Mouse (Mus musculus) forebrain, embryonic 16.5 days (tissue): ENCODE results near the gene Uspl1. TPM values are rescaled to one million over a fixed set of nuclear protein-coding genes. Genes with fewer than 3 reads are reported as not detected.
"Not testable (repeated sequence)": the region's sequence is repeated elsewhere in the genome, so short reads cannot be mapped to it uniquely, and the experiment has no call there.

Experiments
- ATAC-seq: fragments of 200-750 bp; cut with Nextera tagmentation; 2 replicates; pipeline ENCODE4 v1.8.0; 2017; ENCODE audit warnings: mild to moderate bottlenecking, moderate library complexity
- H3K27ac ChIP-seq: fragments of 300-500 bp; sonication (generic); 2 replicates; pipeline ENCODE4 v1.5.1; 2014; ENCODE audit warnings: low read length, control low read depth
- H3K27me3 ChIP-seq: fragments of 300-500 bp; sonication (generic); replicated peaks from 2 replicates; pipeline ENCODE4 v1.6.1; 2014; ENCODE audit warnings: low read length; ENCODE audit not compliant: control insufficient read depth, insufficient read depth
- H3K36me3 ChIP-seq: fragments of 300-500 bp; sonication (generic); 2 replicates; pipeline ENCODE4 v1.6.1; 2014; ENCODE audit not compliant: control insufficient read depth, insufficient read depth
- H3K4me1 ChIP-seq: fragments of 300-500 bp; sonication (generic); replicated peaks from 2 replicates; pipeline ENCODE4 v1.6.1; 2014; ENCODE audit warnings: low read length; ENCODE audit not compliant: control insufficient read depth, insufficient read depth
- H3K4me2 ChIP-seq: fragments of 300-500 bp; sonication (generic); 2 replicates; pipeline ENCODE4 v1.6.1; 2014; ENCODE audit warnings: mild to moderate bottlenecking, low read length, control low read depth
- H3K4me3 ChIP-seq: fragments of 300-500 bp; sonication (generic); replicated peaks from 2 replicates; pipeline ENCODE4 v1.5.1; 2014; ENCODE audit warnings: mild to moderate bottlenecking, low read length, control low read depth
- H3K9ac ChIP-seq: fragments of 300-500 bp; sonication (generic); replicated peaks from 2 replicates; pipeline ENCODE4 v1.6.1; 2014; ENCODE audit warnings: low read depth, low read length, control low read depth
- H3K9me3 ChIP-seq: fragments of 300-500 bp; sonication (generic); 2 replicates; pipeline ENCODE4 v1.6.1; 2016; ENCODE audit warnings: low read length; ENCODE audit not compliant: control insufficient read depth
- WGBS: fragments of 180-500 bp; shearing (Covaris S2); extraction: QIAGEN DNeasy Blood & Tissue Kit; methylation state at CpG from one replicate; pipeline ENCODE4 v1.1.7; 2014; 5-methylcytosine and 5-hydroxymethylcytosine counted together
- polyA plus RNA-seq: library from polyadenylated mRNA; unstranded; fragments of >200 nt; fragmentation: Nextera tagmentation; extraction: Ambion mirVana; gene quantifications from 2 replicates; pipeline ENCODE4 v1.2.1, GENCODE M21; 2015

Gene Uspl1
- polyA plus RNA-seq, result 56.0 and 57.8 TPM in 2 replicates

GRCm38 (mm10) chr5:149184104-149184843 is at the start of gene Uspl1, which contains the start of gene Hmgb1:
Gene Uspl1, plus strand, starts transcription at chr5:149184350.
Gene Hmgb1, minus strand, starts transcription at chr5:149184489.
- ATAC-seq, result peak; percentile 98
- peak within 1 kb of the TSS; percentile 87 for H3K9ac ChIP-seq
- H3K4me3 ChIP-seq, result peak within 1 kb of the TSS; percentile 64
- no peaks in the 10 kb centered on the region for H3K27me3 ChIP-seq
- H3K4me2 ChIP-seq, result peak within 1 kb of the TSS; percentile 81
- H3K4me1 ChIP-seq, result peaks cover 17% of the 10 kb centered on the region
- peak within 1 kb of the TSS; percentile 97 for H3K27ac ChIP-seq
- H3K36me3 ChIP-seq, result peaks cover 4% of the 10 kb centered on the region; the same call in 1 of the 2 replicates
- WGBS, result under 1% methylated on average over 58 of the region's 59 CpGs
- H3K9me3 ChIP-seq, result no peaks in the 10 kb centered on the region

- no peaks in the 10 kb centered on the region for H3K27me3 ChIP-seq
- H3K36me3 ChIP-seq, result no peaks in the 10 kb centered on the region
- H3K4me2 ChIP-seq, result no peak overlapping the region
- WGBS, result 67% methylated on average over 10 of the region's 10 CpGs
- H3K4me1 ChIP-seq, result no peaks in the 10 kb centered on the region; the same call in 1 of the 2 replicates
- ATAC-seq, result no peak
- H3K9me3 ChIP-seq, result no peaks in the 10 kb centered on the region
- no peak overlapping the region; the same call in none of the 2 replicates for H3K27ac ChIP-seq
- H3K4me3 ChIP-seq, result no peak overlapping the region
- H3K9ac ChIP-seq, result no peak overlapping the region
Observed at GRCm38 (mm10) chr5:149134751-149135454, 49.2 kb upstream of the Uspl1 start.

- Histone ChIP-seq H3K4me2 (no peak overlapping the region), H3K9ac (no peak overlapping the region), H3K9me3 (no peaks in the 10 kb centered on the region), H3K27ac (no peak overlapping the region), H3K36me3 (no peaks in the 10 kb centered on the region), H3K4me3 (no peak overlapping the region), H3K27me3 (no peaks in the 10 kb centered on the region), H3K4me1 (no peaks in the 10 kb centered on the region; the same call in 1 of the 2 replicates)
- no peak for ATAC-seq
- WGBS, result 72% methylated on average over 10 of the region's 10 CpGs
Observed at GRCm38 (mm10) chr5:149135455-149136354, 48.4 kb upstream of the Uspl1 start.

GRCm38 (mm10) chr5:149136933-149137365 is 47.2 kb upstream of the Uspl1 start:
- Histone ChIP-seq H3K36me3 (no peaks in the 10 kb centered on the region), H3K4me3 (no peak overlapping the region), H3K4me1 (no peaks in the 10 kb centered on the region; the same call in 1 of the 2 replicates), H3K4me2 (no peak overlapping the region), H3K27me3 (no peaks in the 10 kb centered on the region), H3K9me3 (no peaks in the 10 kb centered on the region), H3K27ac (no peak overlapping the region), H3K9ac (no peak overlapping the region)
- no peak for ATAC-seq
- 80% methylated on average over 4 of the region's 4 CpGs for WGBS

GRCm38 (mm10) chr5:149137447-149137846 is 46.7 kb upstream of the Uspl1 start:
- Histone ChIP-seq H3K4me3 (no peak overlapping the region), H3K9me3 (no peaks in the 10 kb centered on the region), H3K36me3 (no peaks in the 10 kb centered on the region), H3K27me3 (no peaks in the 10 kb centered on the region), H3K9ac (no peak overlapping the region), H3K27ac (no peak overlapping the region), H3K4me2 (no peak overlapping the region), H3K4me1 (no peaks in the 10 kb centered on the region; the same call in 1 of the 2 replicates)
- 61% methylated on average over 3 of the region's 3 CpGs for WGBS
- no peak for ATAC-seq

GRCm38 (mm10) chr5:149138087-149138486 is 46.1 kb upstream of the Uspl1 start:
- not testable (repeated sequence) for H3K4me3 ChIP-seq, H3K4me1 ChIP-seq, H3K9ac ChIP-seq, H3K27me3 ChIP-seq, H3K27ac ChIP-seq, H3K36me3 ChIP-seq, H3K9me3 ChIP-seq, ATAC-seq, H3K4me2 ChIP-seq
- WGBS, result 93% methylated on average over 6 of the region's 6 CpGs

- no peak overlapping the region for H3K4me2 ChIP-seq
- ATAC-seq, result no peak
Observed at GRCm38 (mm10) chr5:149140336-149140735, 43.8 kb upstream of the Uspl1 start.

GRCm38 (mm10) chr5:149141155-149141554 is 43.0 kb upstream of the Uspl1 start:
- not testable (repeated sequence) for H3K4me2 ChIP-seq, H3K4me1 ChIP-seq, H3K9ac ChIP-seq, H3K9me3 ChIP-seq, H3K4me3 ChIP-seq, ATAC-seq, H3K27me3 ChIP-seq, H3K36me3 ChIP-seq, H3K27ac ChIP-seq
- WGBS, result 94% methylated on average over 1 of the region's 1 CpGs

More at GRCm38 (mm10) chr5:149140336-149140735, 43.8 kb upstream of the Uspl1 start:
- no peaks in the 10 kb centered on the region for H3K9me3 ChIP-seq
- H3K9ac ChIP-seq, result no peak overlapping the region
- H3K27me3 ChIP-seq, result no peaks in the 10 kb centered on the region
- no peaks in the 10 kb centered on the region for H3K4me1 ChIP-seq
- H3K4me3 ChIP-seq, result no peak overlapping the region
- H3K36me3 ChIP-seq, result no peaks in the 10 kb centered on the region
- H3K27ac ChIP-seq, result no peak overlapping the region
- 60% methylated on average over 9 of the region's 9 CpGs for WGBS
